Mouse (Mus musculus) kidney, adult 8-10 months (tissue): ENCODE results near the gene Rps26.

Experiments
- DNase-seq, 2 experiments: peaks; one replicate each; pipeline ENCODE4 v3.0.0; 2022

Gene Rps26

GRCm38 (mm10) chr10:128602470-128603128, 23.9 kb downstream of the Rps26 start:
- DNase-seq, result no peak

- DNase-seq, result no peak
These were observed 25.0 kb downstream of the Rps26 start for GRCm38 (mm10) chr10:128601499-128601898.

GRCm38 (mm10) chr10:128598476-128598875, 28.1 kb downstream of the Rps26 start:
- DNase-seq, result no peak

- DNase-seq, result no peak
These were observed 33.8 kb downstream of the Rps26 start for GRCm38 (mm10) chr10:128592797-128593196.

GRCm38 (mm10) chr10:128591436-128591835, 35.1 kb downstream of the Rps26 start:
- DNase-seq, result no peak

GRCm38 (mm10) chr10:128590193-128590690, 36.3 kb downstream of the Rps26 start:
- DNase-seq, result peak; percentile 59 to 71

- DNase-seq, result peak; percentile 79 to 80
These were observed 36.9 kb downstream of the Rps26 start, which contains the start of gene Erbb3 for GRCm38 (mm10) chr10:128589464-128590192. TSS of gene Erbb3 (minus strand) at chr10:128589652.

GRCm38 (mm10) chr10:128588775-128589463, 37.6 kb downstream of the Rps26 start:
- peak; percentile 73 to 74 for DNase-seq

GRCm38 (mm10) chr10:128588136-128588535, 38.4 kb downstream of the Rps26 start:
- peak in 1 of 2 experiments; percentile 30 for DNase-seq

- DNase-seq, result peak; percentile 80 to 86
These were observed 38.9 kb downstream of the Rps26 start for GRCm38 (mm10) chr10:128587697-128588096.

- DNase-seq, result no peak
These were observed 39.4 kb downstream of the Rps26 start for GRCm38 (mm10) chr10:128587120-128587519.

GRCm38 (mm10) chr10:128586546-128586945, 40.0 kb downstream of the Rps26 start:
- no peak for DNase-seq

GRCm38 (mm10) chr10:128584386-128584785, 42.2 kb downstream of the Rps26 start:
- peak; percentile 65 to 80 for DNase-seq

GRCm38 (mm10) chr10:128583644-128584043, 42.9 kb downstream of the Rps26 start:
- peak; percentile 90 to 94 for DNase-seq

- no peak for DNase-seq
These were observed 46.8 kb downstream of the Rps26 start for GRCm38 (mm10) chr10:128579731-128580130.

- no peak for DNase-seq
These were observed 47.2 kb downstream of the Rps26 start for GRCm38 (mm10) chr10:128579298-128579697.

GRCm38 (mm10) chr10:128578330-128578729, 48.2 kb downstream of the Rps26 start:
- no peak for DNase-seq

GRCm38 (mm10) chr10:128575063-128575462, 51.5 kb downstream of the Rps26 start:
- DNase-seq, result peak in 1 of 2 experiments; percentile 26
